Mouse (Mus musculus): ENCODE results near the gene Sap30. TPM values are rescaled to one million over a fixed set of nuclear protein-coding genes. Genes with fewer than 3 reads are reported as not detected.
"Not testable (repeated sequence)": the region's sequence is repeated elsewhere in the genome, so short reads cannot be mapped to it uniquely, and the experiment has no call there.

Sap30 gene
- polyA plus RNA-seq, 1 experiment from 2014 or later = 19.9 TPM

DNA sequence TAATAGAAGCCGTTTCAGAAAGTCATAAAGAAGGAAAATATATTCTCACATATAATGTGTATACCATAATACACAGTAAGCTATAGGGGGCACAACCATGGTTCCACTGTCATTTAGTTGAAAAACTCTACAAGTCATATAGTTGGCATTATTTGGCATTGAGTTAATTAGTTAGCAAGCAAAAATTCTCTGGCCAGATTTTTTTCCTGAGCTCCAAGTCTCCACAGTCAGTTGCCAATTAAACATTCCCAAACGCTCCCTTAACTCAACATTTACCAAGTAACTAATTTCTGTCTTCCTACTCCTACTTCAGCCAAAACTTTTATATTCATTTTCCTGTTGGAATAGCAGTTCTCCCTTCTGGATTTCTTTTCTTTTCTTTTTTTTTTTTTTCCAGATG lies 34.3 kb downstream of the Sap30 start:
- Histone ChIP-seq H3K4me1 (replicated peaks; ENCODE audit: control insufficient read depth, insufficient read depth, low read length) (no peaks in the 10 kb centered on the region), H3K4me3 (ENCODE audit: low read depth, low read length) (no peak overlapping the region), H3K4me2 (replicated peaks; ENCODE audit: low read depth) (no peak overlapping the region), H3K27me3 (replicated peaks; ENCODE audit: control insufficient read depth, insufficient read depth, low read length) (no peaks in the 10 kb centered on the region), H3K36me3 (ENCODE audit: control insufficient read depth, insufficient read depth) (no peaks in the 10 kb centered on the region), H3K9ac (ENCODE audit: low read depth, low read length) (no peak overlapping the region), H3K27ac (ENCODE audit: low read depth, low read length) (no peak overlapping the region), H3K9me3 (ENCODE audit: control insufficient read depth) (no peaks in the 10 kb centered on the region)
- no peak for TF ChIP-seq CTCF (IDR thresholded peaks at IDR 0.05; ENCODE audit: low read depth)
- no peak for ATAC-seq
- WGBS = 93% methylated on average over 2 of the region's 2 CpGs

- 96% methylated on average over 4 of the region's 4 CpGs for WGBS
- H3K4me3 ChIP-seq (ENCODE audit: low read depth, low read length) = no peak overlapping the region
- no peak overlapping the region for H3K4me2 ChIP-seq (replicated peaks; ENCODE audit: low read depth)
- no peaks in the 10 kb centered on the region for H3K4me1 ChIP-seq (replicated peaks; ENCODE audit: control insufficient read depth, insufficient read depth, low read length)
- no peak for TF ChIP-seq CTCF (IDR thresholded peaks at IDR 0.05; ENCODE audit: low read depth)
- H3K27me3 ChIP-seq (replicated peaks; ENCODE audit: control insufficient read depth, insufficient read depth, low read length) = no peaks in the 10 kb centered on the region
- H3K9ac ChIP-seq (ENCODE audit: low read depth, low read length) = no peak overlapping the region
- ATAC-seq = no peak
- H3K27ac ChIP-seq (ENCODE audit: low read depth, low read length) = no peak overlapping the region
- no peaks in the 10 kb centered on the region for H3K9me3 ChIP-seq (ENCODE audit: control insufficient read depth)
- no peaks in the 10 kb centered on the region for H3K36me3 ChIP-seq (ENCODE audit: control insufficient read depth, insufficient read depth)
Measured at GRCm38 (mm10) chr8:57451896-57452295, 35.8 kb downstream of the Sap30 start.

GRCm38 (mm10) chr8:57450726-57451125 lies 36.9 kb downstream of the Sap30 start:
- H3K4me2 ChIP-seq (replicated peaks; ENCODE audit: low read depth) = no peak overlapping the region
- 84% methylated on average over 7 of the region's 7 CpGs for WGBS
- no peaks in the 10 kb centered on the region for H3K4me1 ChIP-seq (replicated peaks; ENCODE audit: control insufficient read depth, insufficient read depth, low read length)
- no peaks in the 10 kb centered on the region for H3K9me3 ChIP-seq (ENCODE audit: control insufficient read depth)
- no peak overlapping the region for H3K4me3 ChIP-seq (ENCODE audit: low read depth, low read length)
- no peak for TF ChIP-seq CTCF (IDR thresholded peaks at IDR 0.05; ENCODE audit: low read depth)
- H3K27ac ChIP-seq (ENCODE audit: low read depth, low read length) = no peak overlapping the region
- no peaks in the 10 kb centered on the region for H3K36me3 ChIP-seq (ENCODE audit: control insufficient read depth, insufficient read depth)
- H3K9ac ChIP-seq (ENCODE audit: low read depth, low read length) = no peak overlapping the region
- H3K27me3 ChIP-seq (replicated peaks; ENCODE audit: control insufficient read depth, insufficient read depth, low read length) = no peaks in the 10 kb centered on the region
- no peak for ATAC-seq

DNA sequence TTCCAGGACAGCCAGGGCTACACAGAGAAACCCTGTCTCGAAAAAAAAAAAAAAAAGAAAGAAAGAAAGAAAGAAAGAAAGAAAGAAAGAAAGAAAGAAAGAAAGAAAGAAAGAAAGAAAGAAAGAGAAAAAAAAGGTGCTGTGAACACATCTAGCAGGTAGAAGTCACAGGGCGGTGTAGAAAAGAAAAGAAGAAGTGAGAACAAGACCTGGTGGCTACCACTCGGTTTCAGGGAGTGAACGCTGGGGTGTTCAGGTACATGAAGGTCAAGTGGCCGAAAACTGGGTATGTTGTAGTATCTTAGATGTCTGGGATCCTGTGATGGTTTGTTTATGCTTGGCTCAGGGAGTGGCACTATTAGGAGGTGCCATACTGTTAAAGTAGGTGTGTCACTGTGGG lies 41.8 kb downstream of the Sap30 start:
- H3K9ac ChIP-seq (ENCODE audit: low read depth, low read length); H3K4me1 ChIP-seq (replicated peaks; ENCODE audit: control insufficient read depth, insufficient read depth, low read length): not testable (repeated sequence)
- WGBS = 87% methylated on average over 5 of the region's 5 CpGs

GRCm38 (mm10) chr8:57443289-57443688 lies 44.4 kb downstream of the Sap30 start:
- no peak overlapping the region for H3K4me3 ChIP-seq (ENCODE audit: low read depth, low read length)
- H3K27me3 ChIP-seq (replicated peaks; ENCODE audit: control insufficient read depth, insufficient read depth, low read length) = no peaks in the 10 kb centered on the region
- ATAC-seq = no peak
- no peaks in the 10 kb centered on the region for H3K36me3 ChIP-seq (ENCODE audit: control insufficient read depth, insufficient read depth)
- H3K9me3 ChIP-seq (ENCODE audit: control insufficient read depth) = no peaks in the 10 kb centered on the region
- no peaks in the 10 kb centered on the region for H3K4me1 ChIP-seq (replicated peaks; ENCODE audit: control insufficient read depth, insufficient read depth, low read length)
- 34% methylated on average over 4 of the region's 4 CpGs for WGBS
- H3K27ac ChIP-seq (ENCODE audit: low read depth, low read length) = no peak overlapping the region
- no peak for TF ChIP-seq CTCF (IDR thresholded peaks at IDR 0.05; ENCODE audit: low read depth)
- H3K9ac ChIP-seq (ENCODE audit: low read depth, low read length) = no peak overlapping the region
- no peak overlapping the region for H3K4me2 ChIP-seq (replicated peaks; ENCODE audit: low read depth)

More for the DNA sequence above, 41.8 kb downstream of the Sap30 start:
- H3K27me3 ChIP-seq (replicated peaks; ENCODE audit: control insufficient read depth, insufficient read depth, low read length); H3K4me2 ChIP-seq (replicated peaks; ENCODE audit: low read depth); H3K36me3 ChIP-seq (ENCODE audit: control insufficient read depth, insufficient read depth); H3K9me3 ChIP-seq (ENCODE audit: control insufficient read depth); ATAC-seq; H3K27ac ChIP-seq (ENCODE audit: low read depth, low read length); H3K4me3 ChIP-seq (ENCODE audit: low read depth, low read length): not testable (repeated sequence)

GRCm38 (mm10) chr8:57441556-57441955 lies 46.1 kb downstream of the Sap30 start:
- ATAC-seq = no peak
- TF ChIP-seq CTCF (IDR thresholded peaks at IDR 0.05; ENCODE audit: low read depth) = no peak
- 90% methylated on average over 5 of the region's 5 CpGs for whole genome bisulfite sequencing
- H3K9ac ChIP-seq (ENCODE audit: low read depth, low read length) = no peak overlapping the region
- H3K4me3 ChIP-seq (ENCODE audit: low read depth, low read length) = no peak overlapping the region
- H3K27me3 ChIP-seq (replicated peaks; ENCODE audit: control insufficient read depth, insufficient read depth, low read length) = no peaks in the 10 kb centered on the region
- H3K4me2 ChIP-seq (replicated peaks; ENCODE audit: low read depth) = no peak overlapping the region
- no peaks in the 10 kb centered on the region for H3K4me1 ChIP-seq (replicated peaks; ENCODE audit: control insufficient read depth, insufficient read depth, low read length)
- H3K27ac ChIP-seq (ENCODE audit: low read depth, low read length) = no peak overlapping the region
- H3K36me3 ChIP-seq (ENCODE audit: control insufficient read depth, insufficient read depth) = no peaks in the 10 kb centered on the region
- no peaks in the 10 kb centered on the region for H3K9me3 ChIP-seq (ENCODE audit: control insufficient read depth)

GRCm38 (mm10) chr8:57441131-57441530 lies 46.5 kb downstream of the Sap30 start:
- ATAC-seq = no peak
- 66% methylated on average over 4 of the region's 4 CpGs for WGBS
- no peak overlapping the region for H3K27ac ChIP-seq (ENCODE audit: low read depth, low read length)
- H3K9me3 ChIP-seq (ENCODE audit: control insufficient read depth) = no peaks in the 10 kb centered on the region
- no peak for TF ChIP-seq CTCF (IDR thresholded peaks at IDR 0.05; ENCODE audit: low read depth)
- no peak overlapping the region for H3K4me2 ChIP-seq (replicated peaks; ENCODE audit: low read depth)
- no peaks in the 10 kb centered on the region for H3K27me3 ChIP-seq (replicated peaks; ENCODE audit: control insufficient read depth, insufficient read depth, low read length)
- H3K4me1 ChIP-seq (replicated peaks; ENCODE audit: control insufficient read depth, insufficient read depth, low read length) = no peaks in the 10 kb centered on the region
- H3K36me3 ChIP-seq (ENCODE audit: control insufficient read depth, insufficient read depth) = no peaks in the 10 kb centered on the region
- no peak overlapping the region for H3K9ac ChIP-seq (ENCODE audit: low read depth, low read length)
- no peak overlapping the region for H3K4me3 ChIP-seq (ENCODE audit: low read depth, low read length)

All from intestine, postnatal 0 days (tissue).